Mouse (Mus musculus) small intestine, adult 2 months (tissue): ENCODE data around the gene Nsfl1c.

Source experiments
- CTCF ChIP-seq: fragments of 200-500 bp; IDR thresholded peaks from 2 replicates; pipeline ENCODE4 v1.5.1; 2012; ENCODE audit warnings: low read depth, mild to moderate bottlenecking, control low read depth, inconsistent platforms, low read length, moderate library complexity, mixed read lengths; ENCODE audit not compliant: insufficient replicate concordance, insufficient read length; ENCODE audit errors: extremely low read depth
- POLR2A ChIP-seq: fragments of 200-500 bp; IDR thresholded peaks from 2 replicates; pipeline ENCODE4 v1.6.1; 2012; ENCODE audit warnings: low read depth, mild to moderate bottlenecking, control low read depth, inconsistent platforms, low read length, moderate library complexity

- TF ChIP-seq POLR2A (no peak), CTCF (no peak)
Observed at GRCm38 (mm10) chr2:151500442-151501007, 6.5 kb downstream of the Nsfl1c start.
